Mouse (Mus musculus) central nervous system, embryonic 14 days (tissue): Measurements from ENCODE around the gene Btbd35f22. TPM values are rescaled to one million over a fixed set of nuclear protein-coding genes. Genes with fewer than 3 reads are reported as not detected.

ENCODE experiments used
- polyA plus RNA-seq: library from polyadenylated mRNA; depleted of rRNA; stranded (reverse); fragments of >200 nt; gene quantifications from 2 replicates; pipeline ENCODE4 v1.2.3, GENCODE M21; 2012; rRNA removed

Gene Btbd35f22
- not detected in 2 replicates for polyA plus RNA-seq

DNA sequence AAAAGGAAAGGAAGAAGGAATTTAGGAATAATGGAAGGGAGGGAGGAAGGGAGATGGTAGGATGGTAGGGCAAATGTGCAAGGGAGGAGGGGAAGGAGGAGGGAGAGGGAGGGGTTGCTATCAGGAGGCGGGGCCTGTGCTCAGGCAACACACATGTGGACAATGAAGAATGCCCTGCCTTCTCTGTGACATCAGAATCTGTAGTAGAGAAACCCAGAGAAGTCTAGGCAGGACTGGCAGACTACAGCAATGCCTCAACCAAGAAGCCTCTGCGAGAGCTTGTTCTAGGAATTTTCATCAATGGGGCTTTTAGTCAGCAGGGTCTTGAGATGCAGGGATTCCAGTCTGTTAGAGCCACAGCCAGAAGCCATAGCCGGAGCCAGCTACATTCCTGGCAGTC lies at the start of gene Btbd35f22:
Gene Btbd35f22, plus strand, starts transcription at position 301 of the 400 bp plus-strand sequence.

Other genes starting within 250 kb of the Btbd35f22 start
- gene Gm21637, start 85.8 kb upstream of the Btbd35f22 start, polyA plus RNA-seq: not detected in 2 replicates
- gene Btbd35f2, start 230.6 kb downstream of the Btbd35f22 start, polyA plus RNA-seq: not detected in 2 replicates